Mouse (Mus musculus) hindbrain, embryonic 11.5 days (tissue): ENCODE results near the gene Olfr432. TPM values are rescaled to one million over a fixed set of nuclear protein-coding genes. Genes with fewer than 3 reads are reported as not detected.

Source experiments
- ATAC-seq: fragments of 200-750 bp; cut with Nextera tagmentation; 2 replicates; pipeline ENCODE4 v1.8.0; 2017; ENCODE audit warnings: mild to moderate bottlenecking, moderate TSS enrichment, moderate library complexity; ENCODE audit not compliant: low FRiP score
- DNase-seq: peaks from one replicate; pipeline ENCODE4 v3.0.0-alpha.2; 2015; ENCODE audit warnings: low spot score
- H3K27ac ChIP-seq: fragments of 300-500 bp; sonication (generic); 2 replicates; pipeline ENCODE4 v1.5.1; 2014; ENCODE audit warnings: mild to moderate bottlenecking, low read depth, low read length
- H3K27me3 ChIP-seq: fragments of 300-500 bp; sonication (generic); 2 replicates; pipeline ENCODE4 v1.6.1; 2014; ENCODE audit warnings: mild to moderate bottlenecking, low read length, moderate library complexity, mixed read lengths; ENCODE audit not compliant: control insufficient read depth, insufficient read depth
- H3K36me3 ChIP-seq: fragments of 300-500 bp; sonication (generic); 2 replicates; pipeline ENCODE4 v1.6.1; 2014; ENCODE audit warnings: mild to moderate bottlenecking, low read length, moderate library complexity, mixed read lengths; ENCODE audit not compliant: control insufficient read depth, insufficient read depth
- H3K4me1 ChIP-seq: fragments of 300-500 bp; sonication (generic); replicated peaks from 2 replicates; pipeline ENCODE4 v1.6.1; 2014; ENCODE audit warnings: low read length, mixed read lengths; ENCODE audit not compliant: control insufficient read depth, insufficient read depth
- H3K4me2 ChIP-seq: fragments of 300-500 bp; sonication (generic); replicated peaks from 2 replicates; pipeline ENCODE4 v1.6.1; 2014; ENCODE audit warnings: mild to moderate bottlenecking, low read depth, low read length
- H3K4me3 ChIP-seq: fragments of 300-500 bp; sonication (generic); 2 replicates; pipeline ENCODE4 v1.5.1; 2014; ENCODE audit warnings: low read depth, low read length
- H3K9ac ChIP-seq: fragments of 300-500 bp; sonication (generic); 2 replicates; pipeline ENCODE4 v1.6.1; 2014; ENCODE audit warnings: low read depth, low read length
- H3K9me3 ChIP-seq: fragments of 300-500 bp; sonication (generic); 2 replicates; pipeline ENCODE4 v1.6.1; 2016; ENCODE audit warnings: low read length; ENCODE audit not compliant: control insufficient read depth
- WGBS: fragments of 180-500 bp; shearing (Covaris S2); extraction: QIAGEN DNeasy Blood & Tissue Kit; methylation state at CpG from one replicate; pipeline ENCODE4 v1.1.7; 2014; 5-methylcytosine and 5-hydroxymethylcytosine counted together
- polyA plus RNA-seq: library from polyadenylated mRNA; unstranded; fragments of >200 nt; fragmentation: Nextera tagmentation; extraction: Ambion mirVana; gene quantifications from 2 replicates; pipeline ENCODE4 v1.2.1, GENCODE M21; 2014

Olfr432 gene
- polyA plus RNA-seq, 1 experiment from 2014 or later: not detected

DNA sequence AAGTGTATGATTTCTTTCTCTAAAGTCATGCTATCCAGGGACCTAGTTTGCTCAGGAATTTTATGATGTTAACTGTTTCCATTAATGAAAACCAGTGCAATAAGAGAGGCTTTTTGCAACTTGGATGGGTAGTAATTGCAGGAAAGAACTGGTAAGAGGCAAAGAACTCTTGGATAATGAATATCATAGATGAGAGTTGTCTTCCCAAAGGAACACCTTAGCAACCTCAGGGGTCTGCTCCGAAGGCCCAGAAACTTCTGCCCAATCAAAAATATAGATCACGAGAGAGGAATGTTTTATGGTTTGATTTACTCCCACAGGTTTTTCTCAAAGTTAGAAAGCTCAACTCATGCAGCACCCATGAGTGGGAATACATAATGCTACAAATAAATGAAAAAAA, 35.0 kb downstream of the Olfr432 start, which contains the start of gene Olfr429:
Gene Olfr429, plus strand, starts transcription at position 301 of the 400 bp plus-strand sequence.
- no peaks in the 10 kb centered on the region for H3K27me3 ChIP-seq
- DNase-seq (no peak), ATAC-seq (no peak)
- no peak within 1 kb of the TSS for H3K4me2 ChIP-seq
- H3K36me3 ChIP-seq: no peaks in the 10 kb centered on the region
- 92% methylated on average over 2 of the region's 2 CpGs for WGBS
- H3K4me1 ChIP-seq: no peaks in the 10 kb centered on the region
- H3K4me3 ChIP-seq: no peak within 1 kb of the TSS
- H3K9me3 ChIP-seq: no peaks in the 10 kb centered on the region
- no peak within 1 kb of the TSS for H3K9ac ChIP-seq
- H3K27ac ChIP-seq: no peak within 1 kb of the TSS

DNA sequence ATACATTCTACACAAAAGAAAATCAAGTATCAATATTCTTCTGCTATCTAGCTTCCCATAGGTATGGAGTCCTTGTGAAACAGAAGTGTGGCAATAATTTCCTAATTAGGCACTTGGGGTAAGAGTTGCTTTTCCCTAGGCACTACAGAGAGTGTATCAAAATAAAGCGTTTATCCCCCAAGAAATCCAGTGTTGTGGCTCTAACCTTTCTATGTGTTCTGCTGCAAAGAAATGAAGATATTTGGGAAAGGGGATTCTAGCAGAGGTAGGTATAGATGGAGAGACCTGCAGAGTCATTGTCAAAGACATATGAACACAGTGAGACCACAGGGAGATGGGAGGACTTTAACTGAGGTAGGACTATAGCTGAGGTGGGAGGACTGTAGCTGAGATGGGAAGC, 47.6 kb downstream of the Olfr432 start, which contains the start of gene Olfr427:
Gene Olfr427, plus strand, starts transcription at position 301 of the 400 bp plus-strand sequence.
- Histone ChIP-seq H3K36me3 (no peaks in the 10 kb centered on the region), H3K4me1 (no peaks in the 10 kb centered on the region), H3K9ac (no peak within 1 kb of the TSS), H3K27me3 (no peaks in the 10 kb centered on the region), H3K4me3 (no peak within 1 kb of the TSS), H3K27ac (no peak within 1 kb of the TSS), H3K9me3 (no peaks in the 10 kb centered on the region), H3K4me2 (no peak within 1 kb of the TSS)
- WGBS: 89% methylated on average over 1 of the region's 1 CpGs
- DNase-seq (no peak), ATAC-seq (no peak)

DNA sequence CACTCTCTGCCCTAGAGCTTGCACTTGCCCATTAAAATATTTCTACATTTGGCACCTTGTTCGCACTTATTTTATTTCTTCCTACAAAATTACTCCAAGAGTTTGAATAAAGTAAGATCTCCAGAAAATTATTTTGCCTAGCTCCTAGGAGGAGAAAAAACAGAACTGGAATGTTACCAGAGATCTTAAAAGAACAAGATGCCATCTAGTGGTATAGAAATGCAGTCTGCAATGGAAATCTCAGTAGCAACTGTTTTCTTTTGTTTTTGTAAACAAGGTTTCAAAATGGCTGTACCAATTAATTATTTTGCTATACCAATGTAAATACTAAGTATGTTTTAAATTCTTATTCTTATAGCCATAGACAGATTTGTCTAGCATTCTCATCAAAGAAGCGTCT, 54.7 kb downstream of the Olfr432 start:
- no peak for DNase-seq
- Histone ChIP-seq H3K27ac (no peak overlapping the region), H3K4me2 (no peak overlapping the region), H3K4me3 (no peak overlapping the region), H3K36me3 (no peaks in the 10 kb centered on the region), H3K9ac (no peak overlapping the region), H3K9me3 (no peaks in the 10 kb centered on the region), H3K4me1 (no peaks in the 10 kb centered on the region), H3K27me3 (no peaks in the 10 kb centered on the region)
- ATAC-seq: no peak
- 60% methylated on average over 2 of the region's 2 CpGs for WGBS

Other genes with a start within 250 kb of the Olfr432 start
- 0.17 and 0.52 TPM in 2 replicates for gene Ifi211, start 136.2 kb upstream of the Olfr432 start, polyA plus RNA-seq
- gene Mndal, start 106.7 kb upstream of the Olfr432 start, polyA plus RNA-seq: 0.24 and 0.93 TPM in 2 replicates
- gene Ifi203, start 106.5 kb upstream of the Olfr432 start, polyA plus RNA-seq: 0.23 TPM in 1 of 2 replicates, not detected in the other
- not detected in 2 replicates for gene Ifi202b, start 66.5 kb upstream of the Olfr432 start, polyA plus RNA-seq
- gene Ifi205, start 17.4 kb upstream of the Olfr432 start, polyA plus RNA-seq: not detected in 2 replicates
- not detected in 2 replicates for gene Olfr433, start 8.5 kb upstream of the Olfr432 start, polyA plus RNA-seq
- gene Olfr430, start 17.4 kb downstream of the Olfr432 start, polyA plus RNA-seq: not detected in 2 replicates
- gene Olfr429, start 35.1 kb downstream of the Olfr432 start, polyA plus RNA-seq: not detected in 2 replicates
- gene Olfr427, start 47.7 kb downstream of the Olfr432 start, polyA plus RNA-seq: not detected in 2 replicates
- not detected in 2 replicates for gene Olfr231, start 72.0 kb downstream of the Olfr432 start, polyA plus RNA-seq
- gene Olfr424, start 82.3 kb downstream of the Olfr432 start, polyA plus RNA-seq: not detected in 2 replicates
- not detected in 2 replicates for gene Olfr420, start 106.4 kb downstream of the Olfr432 start, polyA plus RNA-seq
- gene Spta1, start 123.6 kb downstream of the Olfr432 start, polyA plus RNA-seq: 1.9 and 2.9 TPM in 2 replicates
- not detected in 2 replicates for gene Olfr419, start 202.9 kb downstream of the Olfr432 start, polyA plus RNA-seq